Mouse (Mus musculus) heart, postnatal 0 days (tissue): Measurements from ENCODE around the gene Upf2. TPM values are rescaled to one million over a fixed set of nuclear protein-coding genes. Genes with fewer than 3 reads are reported as not detected.

Experiments used
- ATAC-seq: fragments of 200-750 bp; cut with Nextera tagmentation; 2 replicates; pipeline ENCODE4 v1.8.0; 2017; ENCODE audit warnings: low read depth, moderate number of reproducible peaks, moderate library complexity; ENCODE audit not compliant: insufficient read depth
- DNase-seq: peaks from one replicate; pipeline ENCODE4 v3.0.0-alpha.2; 2016; ENCODE audit warnings: low spot score
- H3K27ac ChIP-seq: fragments of 300-500 bp; sonication (generic); 2 replicates; pipeline ENCODE4 v1.5.1; 2014; ENCODE audit warnings: low read depth, mild to moderate bottlenecking
- H3K27me3 ChIP-seq: fragments of 300-500 bp; sonication (generic); 2 replicates; pipeline ENCODE4 v1.6.1; 2014; ENCODE audit warnings: low read length, mixed read lengths; ENCODE audit not compliant: control insufficient read depth, insufficient read depth
- H3K36me3 ChIP-seq: fragments of 300-500 bp; sonication (generic); replicated peaks from 2 replicates; pipeline ENCODE4 v1.6.1; 2014; ENCODE audit warnings: low read length, mixed read lengths; ENCODE audit not compliant: control insufficient read depth, insufficient read depth
- H3K4me1 ChIP-seq: fragments of 300-500 bp; sonication (generic); 2 replicates; pipeline ENCODE4 v1.6.1; 2014; ENCODE audit warnings: antibody characterized with exemption; ENCODE audit not compliant: control insufficient read depth, insufficient read depth
- H3K4me2 ChIP-seq: fragments of 300-500 bp; sonication (generic); 2 replicates; pipeline ENCODE4 v1.6.1; 2014; ENCODE audit warnings: low read depth, mild to moderate bottlenecking, low read length, moderate library complexity
- H3K4me3 ChIP-seq: fragments of 300-500 bp; sonication (generic); 2 replicates; pipeline ENCODE4 v1.5.1; 2014; ENCODE audit warnings: low read depth, low read length
- H3K9ac ChIP-seq: fragments of 300-500 bp; sonication (generic); replicated peaks from 2 replicates; pipeline ENCODE4 v1.6.1; 2014; ENCODE audit warnings: low read depth, low read length, mixed read lengths
- H3K9me3 ChIP-seq: fragments of 300-500 bp; sonication (generic); replicated peaks from 2 replicates; pipeline ENCODE4 v1.6.1; 2016; ENCODE audit warnings: low read length; ENCODE audit not compliant: control insufficient read depth
- CTCF ChIP-seq: IDR thresholded peaks from 2 replicates; pipeline ENCODE4 v1.5.1; 2016; ENCODE audit warnings: antibody characterized with exemption, control low read depth, low read depth
- EP300 ChIP-seq: IDR thresholded peaks from 2 replicates; pipeline ENCODE4 v1.6.1; 2016; ENCODE audit warnings: antibody characterized with exemption, low read depth
- WGBS: fragments of 180-500 bp; shearing (Covaris S2); extraction: QIAGEN DNeasy Blood & Tissue Kit; methylation state at CpG from one replicate; pipeline ENCODE4 v1.1.7; 2014; 5-methylcytosine and 5-hydroxymethylcytosine counted together
- polyA plus RNA-seq: library from polyadenylated mRNA; unstranded; fragments of >200 nt; fragmentation: Nextera tagmentation; extraction: Ambion mirVana; gene quantifications from 2 replicates; pipeline ENCODE4 v1.2.1, GENCODE M21; 2015
- total RNA-seq: library from RNA; depleted of rRNA; stranded (reverse); fragments of >200 nt; gene quantifications from 2 replicates; pipeline ENCODE4 v1.2.3, GENCODE M21; 2014; ENCODE audit warnings: low replicate concordance

Gene Upf2
- total and polyA plus RNA-seq, 2 experiments from 2014 or later: 3.6 to 5.6 TPM

DNA sequence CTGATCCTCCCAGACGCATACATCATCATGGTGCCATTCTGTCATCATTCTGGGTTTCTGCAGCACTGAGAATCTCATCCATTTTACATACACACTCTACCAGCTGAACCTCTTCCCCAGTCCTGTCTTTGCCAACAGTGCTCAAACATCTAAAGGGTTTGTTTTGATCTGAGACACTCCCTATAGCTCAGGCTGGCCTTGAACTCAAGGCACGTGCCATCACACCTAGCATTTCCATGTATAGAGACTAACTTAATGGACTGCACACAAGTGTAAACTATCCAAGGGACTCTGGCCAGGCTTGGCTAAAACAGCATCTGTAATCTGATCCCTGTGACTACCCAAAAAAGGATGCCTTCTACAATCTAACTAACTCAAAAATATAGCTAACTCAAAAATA, 108.0 kb downstream of the Upf2 start:
- H3K4me2 ChIP-seq: no peak overlapping the region
- TF ChIP-seq EP300: no peak
- TF ChIP-seq CTCF: no peak
- no peak overlapping the region for H3K4me3 ChIP-seq
- H3K9ac ChIP-seq: no peak overlapping the region
- 67% methylated on average over 2 of the region's 2 CpGs for WGBS
- no peak overlapping the region for H3K27ac ChIP-seq
- H3K9me3 ChIP-seq: no peaks in the 10 kb centered on the region
- no peaks in the 10 kb centered on the region for H3K27me3 ChIP-seq
- H3K36me3 ChIP-seq: peaks cover 27% of the 10 kb centered on the region
- no peaks in the 10 kb centered on the region for H3K4me1 ChIP-seq
- ATAC-seq (no peak), DNase-seq (no peak)

GRCm38 (mm10) chr2:6060071-6060804, 109.0 kb downstream of the Upf2 start:
- H3K9ac ChIP-seq: no peak overlapping the region
- ATAC-seq (no peak), DNase-seq (no peak)
- H3K4me3 ChIP-seq: no peak overlapping the region
- no peaks in the 10 kb centered on the region for H3K27me3 ChIP-seq
- TF ChIP-seq CTCF: no peak
- TF ChIP-seq EP300: no peak
- 72% methylated on average over 10 of the region's 10 CpGs for WGBS
- peaks cover 19% of the 10 kb centered on the region for H3K36me3 ChIP-seq
- no peak overlapping the region for H3K4me2 ChIP-seq
- H3K4me1 ChIP-seq: no peaks in the 10 kb centered on the region
- no peaks in the 10 kb centered on the region for H3K9me3 ChIP-seq
- H3K27ac ChIP-seq: no peak overlapping the region

- ATAC-seq: no peak
- WGBS: 80% methylated on average over 6 of the region's 6 CpGs
Measured at GRCm38 (mm10) chr2:6067341-6067740, 116.1 kb downstream of the Upf2 start.

DNA sequence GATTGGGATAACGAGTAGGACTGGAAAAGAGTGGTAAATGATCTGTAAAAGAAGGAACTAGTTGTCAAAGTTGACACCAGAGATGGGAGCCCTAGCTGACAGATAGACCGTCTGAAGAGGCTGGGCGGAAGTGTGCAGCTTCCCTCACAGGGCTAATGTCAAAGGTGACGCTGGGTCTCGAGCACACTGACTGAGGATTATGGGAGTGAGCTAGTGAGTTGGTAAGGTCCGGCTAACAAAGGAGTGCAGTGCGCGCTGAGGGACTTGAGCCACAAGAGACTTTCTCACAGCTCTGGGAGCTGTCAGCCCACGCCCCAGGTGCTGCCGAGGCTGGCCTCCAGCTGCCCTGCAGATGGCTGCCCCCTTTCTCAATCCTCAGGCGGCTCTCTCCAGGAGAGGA, 119.7 kb downstream of the Upf2 start:
- TF ChIP-seq EP300: no peak
- TF ChIP-seq CTCF: no peak
- WGBS: 53% methylated on average over 11 of the region's 11 CpGs
- Histone ChIP-seq H3K4me2 (no peak overlapping the region), H3K9ac (no peak overlapping the region), H3K27me3 (no peaks in the 10 kb centered on the region), H3K9me3 (peaks cover 7% of the 10 kb centered on the region; the same call in 1 of the 2 replicates), H3K4me3 (no peak overlapping the region), H3K4me1 (peaks cover 19% of the 10 kb centered on the region), H3K27ac (no peak overlapping the region), H3K36me3 (no peaks in the 10 kb centered on the region)
- no peak for ATAC-seq
- no peak for DNase-seq

More at GRCm38 (mm10) chr2:6067341-6067740, 116.1 kb downstream of the Upf2 start:
- Histone ChIP-seq H3K4me2 (no peak overlapping the region), H3K9me3 (peaks cover 7% of the 10 kb centered on the region; the same call in 1 of the 2 replicates), H3K4me1 (peaks cover 7% of the 10 kb centered on the region), H3K27me3 (no peaks in the 10 kb centered on the region), H3K27ac (no peak overlapping the region), H3K36me3 (no peaks in the 10 kb centered on the region), H3K4me3 (no peak overlapping the region), H3K9ac (no peak overlapping the region)
- no peak for DNase-seq
- TF ChIP-seq EP300 (no peak), CTCF (no peak)

GRCm38 (mm10) chr2:6071598-6072440, 120.5 kb downstream of the Upf2 start:
- H3K4me3 ChIP-seq: no peak overlapping the region
- TF ChIP-seq EP300 (no peak), CTCF (no peak)
- H3K9me3 ChIP-seq: peaks cover 6% of the 10 kb centered on the region; the same call in 1 of the 2 replicates
- H3K27me3 ChIP-seq: no peaks in the 10 kb centered on the region
- peaks cover 19% of the 10 kb centered on the region for H3K4me1 ChIP-seq
- DNase-seq (peak; percentile 50), ATAC-seq (no peak)
- WGBS: 40% methylated on average over 11 of the region's 11 CpGs
- no peaks in the 10 kb centered on the region for H3K36me3 ChIP-seq
- no peak overlapping the region for H3K4me2 ChIP-seq
- no peak overlapping the region; the same call in 1 of the 2 replicates for H3K27ac ChIP-seq
- no peak overlapping the region for H3K9ac ChIP-seq
